Mouse (Mus musculus): Measurements from ENCODE around the gene Taar7b. TPM values are rescaled to one million over a fixed set of nuclear protein-coding genes. Genes with fewer than 3 reads are reported as not detected.

Taar7b gene
- polyA plus RNA-seq, 1 experiment: not detected

DNA sequence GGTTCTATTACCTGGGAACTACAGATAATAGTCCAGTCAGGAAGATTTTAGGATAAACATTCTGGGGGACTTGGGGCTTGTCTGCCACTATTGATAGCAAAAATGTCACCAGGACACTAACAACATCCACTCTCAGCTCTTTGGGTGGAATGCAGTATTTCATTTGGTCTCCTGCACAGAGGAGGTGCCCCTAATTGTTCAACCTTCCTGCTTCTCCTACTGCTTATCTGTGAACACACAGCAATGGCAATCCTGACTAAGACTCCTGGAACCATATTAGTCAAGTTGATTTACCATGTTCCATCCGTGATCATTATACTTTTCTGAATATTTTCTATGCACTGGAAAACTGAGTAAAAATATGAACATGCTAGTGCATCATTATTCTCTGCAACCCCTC, 8.4 kb downstream of the Taar7b start:
- no peaks in the 10 kb centered on the region for H3K4me1 ChIP-seq (ENCODE audit: control insufficient read depth, insufficient read depth, insufficient read length, low read length)
- no peak overlapping the region for H3K4me3 ChIP-seq (ENCODE audit: insufficient read depth, low read depth, low read length)
- no peak overlapping the region for H3K27ac ChIP-seq (replicated peaks; ENCODE audit: low read depth, low read length)

DNA sequence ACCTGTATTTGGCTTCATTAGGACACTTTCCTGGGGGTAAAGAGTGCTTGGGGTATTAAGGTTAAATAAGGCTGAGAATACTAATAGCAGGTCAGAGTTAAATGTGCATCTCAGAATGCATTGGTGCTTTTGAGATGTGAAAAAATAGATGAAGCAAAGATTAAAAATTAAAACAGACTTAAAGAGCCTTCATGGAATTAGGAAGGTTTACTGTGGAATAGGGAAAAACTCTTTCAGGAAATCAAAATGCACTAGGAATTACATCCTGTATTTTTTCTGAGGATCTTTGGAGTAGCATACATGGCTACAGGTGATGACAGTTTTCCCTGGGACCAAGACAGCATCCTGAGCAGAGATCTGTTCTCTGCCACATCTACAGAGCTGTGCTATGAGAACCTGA, 27.2 kb downstream of the Taar7b start, which contains the start of gene Taar7d:
TSS of gene Taar7d (plus strand) at position 301 of the 400 bp plus-strand sequence.
- H3K4me3 ChIP-seq (ENCODE audit: insufficient read depth, low read depth, low read length): no peak within 1 kb of the TSS
- H3K27ac ChIP-seq (replicated peaks; ENCODE audit: low read depth, low read length): no peak within 1 kb of the TSS
- no peaks in the 10 kb centered on the region for H3K4me1 ChIP-seq (ENCODE audit: control insufficient read depth, insufficient read depth, insufficient read length, low read length)

DNA sequence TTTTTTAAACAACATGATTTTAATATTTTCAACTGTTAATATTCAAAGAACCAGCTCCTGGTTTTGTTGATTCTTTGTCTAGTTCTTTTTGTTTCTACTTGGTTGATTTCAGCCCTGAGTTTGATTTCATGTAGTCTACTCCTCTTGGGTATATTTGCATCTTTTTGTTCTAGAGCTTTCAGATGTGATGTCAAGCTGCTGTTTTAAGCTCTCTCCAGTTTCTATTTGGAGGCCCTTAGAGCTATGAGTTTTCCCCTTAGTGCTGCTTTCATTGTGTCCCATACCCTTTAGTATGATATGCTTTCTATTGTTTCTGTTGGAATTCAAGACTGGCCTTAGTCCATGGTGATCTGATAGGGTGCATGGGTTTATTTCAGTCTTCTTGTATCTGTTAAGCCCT, 31.6 kb downstream of the Taar7b start:
- H3K27ac ChIP-seq (replicated peaks; ENCODE audit: low read depth, low read length): no peak overlapping the region
- no peak overlapping the region for H3K4me3 ChIP-seq (ENCODE audit: insufficient read depth, low read depth, low read length)
- no peaks in the 10 kb centered on the region for H3K4me1 ChIP-seq (ENCODE audit: control insufficient read depth, insufficient read depth, insufficient read length, low read length)

- H3K4me1 ChIP-seq (ENCODE audit: control insufficient read depth, insufficient read depth, insufficient read length, low read length): no peaks in the 10 kb centered on the region
- no peak within 1 kb of the TSS for H3K27ac ChIP-seq (replicated peaks; ENCODE audit: low read depth, low read length)
- H3K4me3 ChIP-seq (ENCODE audit: insufficient read depth, low read depth, low read length): no peak within 1 kb of the TSS
These were observed 37.6 kb downstream of the Taar7b start, which contains the start of gene Taar7e for GRCm38 (mm10) chr10:24037314-24037713. Gene Taar7e, plus strand, starts transcription at chr10:24037614.

DNA sequence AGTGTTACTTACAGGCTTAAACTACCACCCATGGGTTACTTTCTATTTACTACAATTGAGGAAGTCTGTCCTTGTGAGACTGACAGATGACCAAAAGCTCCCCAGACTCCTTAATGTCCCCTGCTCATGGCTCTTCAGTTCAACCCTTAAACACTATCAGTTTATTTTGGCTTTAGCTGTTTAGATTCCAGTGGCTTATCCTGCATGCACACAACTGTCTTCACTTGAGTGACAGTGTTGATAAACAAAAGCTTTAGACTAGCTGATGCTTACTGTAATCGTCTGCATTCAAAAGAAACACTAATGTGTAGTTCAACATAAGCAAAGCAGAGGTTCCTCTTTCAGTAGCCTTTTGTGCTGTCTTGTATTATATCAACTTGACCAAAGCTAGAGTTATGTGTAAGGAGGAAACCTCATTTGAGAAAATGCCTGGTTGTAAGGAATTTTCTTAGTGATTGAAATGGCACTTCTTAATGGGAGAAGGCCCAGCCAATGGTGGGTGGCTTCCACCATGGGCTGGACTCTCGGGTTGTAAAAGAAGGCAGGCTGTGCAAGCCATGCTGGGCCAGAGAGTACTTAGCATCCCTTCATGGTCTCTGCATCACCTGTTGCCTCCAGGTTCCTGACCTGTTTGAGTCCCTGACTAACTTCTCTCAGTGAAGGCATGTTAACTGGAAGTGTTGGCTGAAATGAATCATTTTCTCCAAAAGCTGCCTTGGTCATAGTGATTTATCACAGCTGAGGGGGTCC, 40.6 kb downstream of the Taar7b start:
- H3K27ac ChIP-seq (replicated peaks; ENCODE audit: low read depth, low read length): no peak overlapping the region
- H3K4me3 ChIP-seq (ENCODE audit: insufficient read depth, low read depth, low read length): no peak overlapping the region
- no peaks in the 10 kb centered on the region for H3K4me1 ChIP-seq (ENCODE audit: control insufficient read depth, insufficient read depth, insufficient read length, low read length)

- Histone ChIP-seq H3K4me3 (ENCODE audit: insufficient read depth, low read depth, low read length) (no peak within 1 kb of the TSS), H3K4me1 (ENCODE audit: control insufficient read depth, insufficient read depth, insufficient read length, low read length) (no peaks in the 10 kb centered on the region), H3K27ac (replicated peaks; ENCODE audit: low read depth, low read length) (no peak within 1 kb of the TSS)
These were observed 49.5 kb downstream of the Taar7b start, which contains the start of gene Taar7f for GRCm38 (mm10) chr10:24049210-24049609. Gene Taar7f, plus strand, starts transcription at chr10:24049510.

Other genes with a start within 250 kb of the Taar7b start
- 46.3 and 65.8 TPM in 2 replicates for gene Rps12, start 212.7 kb upstream of the Taar7b start, polyA plus RNA-seq (2012; ENCODE audit: insufficient read depth, insufficient read length, missing spikeins)
- gene Slc18b1, start 203.0 kb upstream of the Taar7b start, polyA plus RNA-seq (2012; ENCODE audit: insufficient read depth, insufficient read length, missing spikeins): 21.2 and 22.2 TPM in 2 replicates
- gene Vnn3, start 148.5 kb upstream of the Taar7b start, polyA plus RNA-seq (2012; ENCODE audit: insufficient read depth, insufficient read length, missing spikeins): 0.75 and 1.9 TPM in 2 replicates
- 1.4 and 2.2 TPM in 2 replicates for gene Vnn1, start 105.3 kb upstream of the Taar7b start, polyA plus RNA-seq (2012; ENCODE audit: insufficient read depth, insufficient read length, missing spikeins)
- gene Taar1, start 79.6 kb upstream of the Taar7b start, polyA plus RNA-seq (2012; ENCODE audit: insufficient read depth, insufficient read length, missing spikeins): not detected in 2 replicates
- gene Taar2, start 61.4 kb upstream of the Taar7b start, polyA plus RNA-seq (2012; ENCODE audit: insufficient read depth, insufficient read length, missing spikeins): not detected in 2 replicates
- not detected in 2 replicates for gene Taar3, start 50.4 kb upstream of the Taar7b start, polyA plus RNA-seq (2012; ENCODE audit: insufficient read depth, insufficient read length, missing spikeins)
- gene Taar4, start 39.4 kb upstream of the Taar7b start, polyA plus RNA-seq (2012; ENCODE audit: insufficient read depth, insufficient read length, missing spikeins): not detected in 2 replicates
- not detected in 2 replicates for gene Taar5, start 29.2 kb upstream of the Taar7b start, polyA plus RNA-seq (2012; ENCODE audit: insufficient read depth, insufficient read length, missing spikeins)
- gene Taar6, start 14.3 kb upstream of the Taar7b start, polyA plus RNA-seq (2012; ENCODE audit: insufficient read depth, insufficient read length, missing spikeins): not detected in 2 replicates
- gene Taar7a, start 6.5 kb upstream of the Taar7b start, polyA plus RNA-seq (2012; ENCODE audit: insufficient read depth, insufficient read length, missing spikeins): not detected in 2 replicates
- not detected in 2 replicates for gene Taar7d, start 27.3 kb downstream of the Taar7b start, polyA plus RNA-seq (2012; ENCODE audit: insufficient read depth, insufficient read length, missing spikeins)
- not detected in 2 replicates for gene Taar7e, start 37.7 kb downstream of the Taar7b start, polyA plus RNA-seq (2012; ENCODE audit: insufficient read depth, insufficient read length, missing spikeins)
- not detected in 2 replicates for gene Taar7f, start 49.6 kb downstream of the Taar7b start, polyA plus RNA-seq (2012; ENCODE audit: insufficient read depth, insufficient read length, missing spikeins)
- not detected in 2 replicates for gene Taar8a, start 76.6 kb downstream of the Taar7b start, polyA plus RNA-seq (2012; ENCODE audit: insufficient read depth, insufficient read length, missing spikeins)
- gene Taar8b, start 92.4 kb downstream of the Taar7b start, polyA plus RNA-seq (2012; ENCODE audit: insufficient read depth, insufficient read length, missing spikeins): not detected in 2 replicates
- gene Taar8c, start 102.0 kb downstream of the Taar7b start, polyA plus RNA-seq (2012; ENCODE audit: insufficient read depth, insufficient read length, missing spikeins): not detected in 2 replicates
- not detected in 2 replicates for gene Taar9, start 109.6 kb downstream of the Taar7b start, polyA plus RNA-seq (2012; ENCODE audit: insufficient read depth, insufficient read length, missing spikeins)
- 35.7 and 40.4 TPM in 2 replicates for gene Stx7, start 149.4 kb downstream of the Taar7b start, polyA plus RNA-seq (2012; ENCODE audit: insufficient read depth, insufficient read length, missing spikeins)
- 0.55 TPM in 1 of 2 replicates, not detected in the other for gene Moxd1, start 223.6 kb downstream of the Taar7b start, polyA plus RNA-seq (2012; ENCODE audit: insufficient read depth, insufficient read length, missing spikeins)

All from brown adipose tissue, adult 24 weeks (tissue).